Mouse (Mus musculus): Measurements from ENCODE around the gene Ssr2. TPM values are rescaled to one million over a fixed set of nuclear protein-coding genes. Genes with fewer than 3 reads are reported as not detected.

Ssr2 gene
- polyA plus RNA-seq, 1 experiment from 2014 or later = 260 TPM

- no peak overlapping the region for H3K4me2 ChIP-seq (replicated peaks; ENCODE audit: low read depth, low read length)
- H3K4me1 ChIP-seq (ENCODE audit: control insufficient read depth, insufficient read depth, low read length) = peaks cover 20% of the 10 kb centered on the region
- no peak for ATAC-seq (ENCODE audit: low FRiP score, low TSS enrichment)
- WGBS = 68% methylated on average over 8 of the region's 8 CpGs
- no peaks in the 10 kb centered on the region for H3K9me3 ChIP-seq (ENCODE audit: control insufficient read depth, low read length)
- H3K9ac ChIP-seq (ENCODE audit: low read depth, low read length) = no peak overlapping the region
- H3K27ac ChIP-seq (ENCODE audit: low read depth, low read length) = no peak overlapping the region
- no peak overlapping the region for H3K4me3 ChIP-seq (ENCODE audit: low read length)
- H3K36me3 ChIP-seq (ENCODE audit: control insufficient read depth, insufficient read depth, low read length) = no peaks in the 10 kb centered on the region
- H3K27me3 ChIP-seq (ENCODE audit: control insufficient read depth, insufficient read depth, low read length) = no peaks in the 10 kb centered on the region
Observed at GRCm38 (mm10) chr3:88614418-88614817, 38.7 kb downstream of the Ssr2 start.

- H3K4me3 ChIP-seq (ENCODE audit: low read length) = no peak overlapping the region; the same call in 1 of the 2 replicates
- peaks cover 26% of the 10 kb centered on the region for H3K4me1 ChIP-seq (ENCODE audit: control insufficient read depth, insufficient read depth, low read length)
- H3K4me2 ChIP-seq (replicated peaks; ENCODE audit: low read depth, low read length) = peak overlapping the region; percentile 26; the same call in 1 of the 2 replicates
- H3K36me3 ChIP-seq (ENCODE audit: control insufficient read depth, insufficient read depth, low read length) = no peaks in the 10 kb centered on the region
- H3K9me3 ChIP-seq (ENCODE audit: control insufficient read depth, low read length) = no peaks in the 10 kb centered on the region
- 0 out of 2 replicates have a peak overlapping the region, but pooled peaks have one; percentile 36 for H3K9ac ChIP-seq (ENCODE audit: low read depth, low read length)
- WGBS = 61% methylated on average over 5 of the region's 5 CpGs
- peak overlapping the region; percentile 48; the same call in 1 of the 2 replicates for H3K27ac ChIP-seq (ENCODE audit: low read depth, low read length)
- ATAC-seq (ENCODE audit: low FRiP score, low TSS enrichment) = peak; percentile 50
- no peaks in the 10 kb centered on the region for H3K27me3 ChIP-seq (ENCODE audit: control insufficient read depth, insufficient read depth, low read length)
Observed at GRCm38 (mm10) chr3:88615117-88615516, 39.4 kb downstream of the Ssr2 start.

GRCm38 (mm10) chr3:88615902-88616391 is 40.3 kb downstream of the Ssr2 start:
- WGBS = 54% methylated on average over 9 of the region's 9 CpGs
- Histone ChIP-seq H3K9me3 (ENCODE audit: control insufficient read depth, low read length) (no peaks in the 10 kb centered on the region), H3K27ac (ENCODE audit: low read depth, low read length) (peak overlapping the region; percentile 48), H3K4me3 (ENCODE audit: low read length) (peak overlapping the region; percentile 4; the same call in 1 of the 2 replicates), H3K4me2 (replicated peaks; ENCODE audit: low read depth, low read length) (peak overlapping the region; percentile 26), H3K27me3 (ENCODE audit: control insufficient read depth, insufficient read depth, low read length) (no peaks in the 10 kb centered on the region), H3K36me3 (ENCODE audit: control insufficient read depth, insufficient read depth, low read length) (no peaks in the 10 kb centered on the region), H3K4me1 (ENCODE audit: control insufficient read depth, insufficient read depth, low read length) (peaks cover 31% of the 10 kb centered on the region), H3K9ac (ENCODE audit: low read depth, low read length) (peak overlapping the region; percentile 36)
- ATAC-seq (ENCODE audit: low FRiP score, low TSS enrichment) = no peak

GRCm38 (mm10) chr3:88616951-88617500 is 41.4 kb downstream of the Ssr2 start:
- H3K4me1 ChIP-seq (ENCODE audit: control insufficient read depth, insufficient read depth, low read length) = peaks cover 31% of the 10 kb centered on the region
- H3K9ac ChIP-seq (ENCODE audit: low read depth, low read length) = no peak overlapping the region
- ATAC-seq (ENCODE audit: low FRiP score, low TSS enrichment) = no peak
- H3K36me3 ChIP-seq (ENCODE audit: control insufficient read depth, insufficient read depth, low read length) = no peaks in the 10 kb centered on the region
- 0 out of 2 replicates have a peak overlapping the region, but pooled peaks have one; percentile 32 for H3K27ac ChIP-seq (ENCODE audit: low read depth, low read length)
- no peak overlapping the region for H3K4me2 ChIP-seq (replicated peaks; ENCODE audit: low read depth, low read length)
- whole genome bisulfite sequencing = 66% methylated on average over 3 of the region's 3 CpGs
- H3K27me3 ChIP-seq (ENCODE audit: control insufficient read depth, insufficient read depth, low read length) = no peaks in the 10 kb centered on the region
- H3K9me3 ChIP-seq (ENCODE audit: control insufficient read depth, low read length) = no peaks in the 10 kb centered on the region
- H3K4me3 ChIP-seq (ENCODE audit: low read length) = no peak overlapping the region

GRCm38 (mm10) chr3:88618074-88618871 is 42.6 kb downstream of the Ssr2 start:
- Histone ChIP-seq H3K4me2 (replicated peaks; ENCODE audit: low read depth, low read length) (no peak overlapping the region), H3K27me3 (ENCODE audit: control insufficient read depth, insufficient read depth, low read length) (no peaks in the 10 kb centered on the region), H3K27ac (ENCODE audit: low read depth, low read length) (no peak overlapping the region), H3K9ac (ENCODE audit: low read depth, low read length) (no peak overlapping the region; the same call in 1 of the 2 replicates), H3K4me3 (ENCODE audit: low read length) (no peak overlapping the region), H3K4me1 (ENCODE audit: control insufficient read depth, insufficient read depth, low read length) (peaks cover 33% of the 10 kb centered on the region), H3K36me3 (ENCODE audit: control insufficient read depth, insufficient read depth, low read length) (no peaks in the 10 kb centered on the region), H3K9me3 (ENCODE audit: control insufficient read depth, low read length) (no peaks in the 10 kb centered on the region)
- ATAC-seq (ENCODE audit: low FRiP score, low TSS enrichment) = no peak
- WGBS = 56% methylated on average over 8 of the region's 8 CpGs

GRCm38 (mm10) chr3:88619113-88620097 is 43.7 kb downstream of the Ssr2 start:
- H3K27ac ChIP-seq (ENCODE audit: low read depth, low read length) = no peak overlapping the region
- no peak overlapping the region for H3K4me2 ChIP-seq (replicated peaks; ENCODE audit: low read depth, low read length)
- H3K4me3 ChIP-seq (ENCODE audit: low read length) = no peak overlapping the region
- WGBS = 45% methylated on average over 9 of the region's 9 CpGs
- no peaks in the 10 kb centered on the region for H3K36me3 ChIP-seq (ENCODE audit: control insufficient read depth, insufficient read depth, low read length)
- ATAC-seq (ENCODE audit: low FRiP score, low TSS enrichment) = no peak
- no peaks in the 10 kb centered on the region for H3K27me3 ChIP-seq (ENCODE audit: control insufficient read depth, insufficient read depth, low read length)
- H3K9me3 ChIP-seq (ENCODE audit: control insufficient read depth, low read length) = no peaks in the 10 kb centered on the region
- H3K9ac ChIP-seq (ENCODE audit: low read depth, low read length) = no peak overlapping the region
- peaks cover 42% of the 10 kb centered on the region for H3K4me1 ChIP-seq (ENCODE audit: control insufficient read depth, insufficient read depth, low read length)

- no peaks in the 10 kb centered on the region for H3K27me3 ChIP-seq (ENCODE audit: control insufficient read depth, insufficient read depth, low read length)
- H3K9ac ChIP-seq (ENCODE audit: low read depth, low read length) = peak overlapping the region; percentile 86
- H3K27ac ChIP-seq (ENCODE audit: low read depth, low read length) = peak overlapping the region; percentile 97; the same call in 1 of the 2 replicates
- H3K4me3 ChIP-seq (ENCODE audit: low read length) = peak overlapping the region; percentile 67
- 0 out of 2 replicates have a peak, but pooled peaks cover 4% of the 10 kb centered on the region for H3K36me3 ChIP-seq (ENCODE audit: control insufficient read depth, insufficient read depth, low read length)
- peak; percentile 0; the same call in 1 of the 2 replicates for ATAC-seq (ENCODE audit: low FRiP score, low TSS enrichment)
- H3K4me2 ChIP-seq (replicated peaks; ENCODE audit: low read depth, low read length) = peak overlapping the region; percentile 95
- H3K9me3 ChIP-seq (ENCODE audit: control insufficient read depth, low read length) = no peaks in the 10 kb centered on the region
- WGBS = 13% methylated on average over 15 of the region's 15 CpGs
- peaks cover 52% of the 10 kb centered on the region for H3K4me1 ChIP-seq (ENCODE audit: control insufficient read depth, insufficient read depth, low read length)
Observed at GRCm38 (mm10) chr3:88620146-88620991, 44.7 kb downstream of the Ssr2 start.

Data from kidney, embryonic 14.5 days (tissue).